Mouse (Mus musculus) R1 (cell line): ENCODE measurements at regions not wholly inside any gene's neighbourhood (a gene's known extent, or its start where the extent isn't known, plus 50 kb on each side); places are given as distances from the start of the nearest gene placed in this dataset.
A peak's percentile ranks its signal among the peaks of the same experiment; 100 is the strongest.

Source experiments
- DNase-seq: peaks from one replicate; pipeline ENCODE4 v3.0.0-alpha.2; 2018; ENCODE audit warnings: low read depth, low spot score

GRCm38 (mm10) chr14:37820918-37821632 lies 686.0 kb upstream of the Ghitm start:
- DNase-seq = no peak

- DNase-seq = peak; percentile 81
Measured at GRCm38 (mm10) chr14:37819959-37820358, 684.9 kb upstream of the Ghitm start.

- no peak for DNase-seq
Measured at GRCm38 (mm10) chr14:37795642-37796041, 660.6 kb upstream of the Ghitm start.

- no peak for DNase-seq
Measured at GRCm38 (mm10) chr14:37765729-37766128, 630.7 kb upstream of the Ghitm start.

- DNase-seq = peak; percentile 94
Measured at GRCm38 (mm10) chr14:37749661-37750060, 614.6 kb upstream of the Ghitm start.

GRCm38 (mm10) chr14:37749162-37749561 lies 614.1 kb upstream of the Ghitm start:
- DNase-seq = no peak

GRCm38 (mm10) chr14:37743048-37743447 lies 608.0 kb upstream of the Ghitm start:
- peak; percentile 94 for DNase-seq

- peak; percentile 96 for DNase-seq
Measured at GRCm38 (mm10) chr14:37742426-37742825, 607.4 kb upstream of the Ghitm start.
